Mouse (Mus musculus) cerebellum, adult 2 months (tissue): ENCODE measurements at regions not wholly inside any gene's neighbourhood (a gene's known extent, or its start where the extent isn't known, plus 50 kb on each side); places are given as distances from the start of the nearest gene placed in this dataset.

Source experiments
- CTCF ChIP-seq: fragments of 200-500 bp; IDR thresholded peaks from 2 replicates; pipeline ENCODE4 v1.5.1; 2011; ENCODE audit warnings: low read depth, mild to moderate bottlenecking, control low read depth, low read length, moderate library complexity, borderline replicate concordance; ENCODE audit not compliant: insufficient read depth
- POLR2A ChIP-seq: fragments of 200-500 bp; IDR thresholded peaks from 2 replicates; pipeline ENCODE4 v1.6.1; 2011; ENCODE audit warnings: low read length, control low read depth, borderline replicate concordance; ENCODE audit not compliant: insufficient read depth

GRCm38 (mm10) chr17:74134976-74135375 is 87.3 kb upstream of the Srd5a2 start:
- TF ChIP-seq POLR2A (no peak), CTCF (peak; percentile 26; the same call in 1 of the 2 replicates)
